Mouse (Mus musculus) erythroblast, adult 5-6 weeks (primary cell): ENCODE measurements at regions not wholly inside any gene's neighbourhood (a gene's known extent, or its start where the extent isn't known, plus 50 kb on each side); places are given as distances from the start of the nearest gene placed in this dataset.
"Not testable (repeated sequence)": the region's sequence is repeated elsewhere in the genome, so short reads cannot be mapped to it uniquely, and the experiment has no call there.

ENCODE experiments used
- ATAC-seq: replicated peaks from 2 replicates; pipeline ENCODE4 v1.8.0; 2016; ENCODE audit warnings: moderate number of reproducible peaks, mild to moderate bottlenecking, moderate TSS enrichment, inconsistent platforms; ENCODE audit not compliant: poor library complexity, low FRiP score, severe bottlenecking

GRCm38 (mm10) chr13:99128979-99129378 lies 55.6 kb upstream of the Zfp366 start:
- no peak for ATAC-seq

- no peak for ATAC-seq
Observed at GRCm38 (mm10) chr13:99128284-99128691, 56.3 kb upstream of the Zfp366 start.

GRCm38 (mm10) chr13:99127716-99128115 lies 56.9 kb upstream of the Zfp366 start:
- ATAC-seq: no peak

GRCm38 (mm10) chr13:99126971-99127370 lies 57.7 kb upstream of the Zfp366 start:
- not testable (repeated sequence) for ATAC-seq

- no peak for ATAC-seq
Observed at GRCm38 (mm10) chr13:99126538-99126937, 58.1 kb upstream of the Zfp366 start.

GRCm38 (mm10) chr13:99125946-99126345 lies 58.7 kb upstream of the Zfp366 start:
- 0 out of 2 replicates have a peak, but pooled peaks have one; percentile 40 for ATAC-seq

- no peak for ATAC-seq
Observed at GRCm38 (mm10) chr13:99124894-99125570, 59.6 kb upstream of the Zfp366 start.

- no peak for ATAC-seq
Observed at GRCm38 (mm10) chr13:99124141-99124540, 60.5 kb upstream of the Zfp366 start.

- ATAC-seq: peak; percentile 77
Observed at GRCm38 (mm10) chr13:99123476-99124140, 61.0 kb upstream of the Zfp366 start.

- ATAC-seq: 0 out of 2 replicates have a peak, but pooled peaks have one; percentile 48
Observed at GRCm38 (mm10) chr13:99122539-99122938, 62.1 kb upstream of the Zfp366 start.

- no peak for ATAC-seq
Observed at GRCm38 (mm10) chr13:99121096-99121495, 63.5 kb upstream of the Zfp366 start.

- no peak for ATAC-seq
Observed at GRCm38 (mm10) chr13:99119941-99120340, 64.7 kb upstream of the Zfp366 start.

- ATAC-seq: no peak
Observed at GRCm38 (mm10) chr13:99118901-99119300, 65.7 kb upstream of the Zfp366 start.

GRCm38 (mm10) chr13:99115541-99115940 lies 69.1 kb upstream of the Zfp366 start:
- ATAC-seq: no peak

GRCm38 (mm10) chr13:99114565-99114964 lies 70.1 kb upstream of the Zfp366 start:
- no peak for ATAC-seq

- ATAC-seq: no peak
Observed at GRCm38 (mm10) chr13:99111736-99112386, 72.8 kb upstream of the Zfp366 start.

- peak; percentile 93 for ATAC-seq
Observed at GRCm38 (mm10) chr13:99107983-99108382, 76.6 kb upstream of the Zfp366 start.

- ATAC-seq: no peak
Observed at GRCm38 (mm10) chr13:99102089-99102681, 82.4 kb upstream of the Zfp366 start.

GRCm38 (mm10) chr13:99100430-99101409 lies 83.9 kb upstream of the Zfp366 start:
- peak; percentile 60 for ATAC-seq
